Mouse (Mus musculus): ENCODE measurements at regions not wholly inside any gene's neighbourhood (a gene's known extent, or its start where the extent isn't known, plus 50 kb on each side); places are given as distances from the start of the nearest gene placed in this dataset.

GRCm38 (mm10) chr12:70589315-70589742 lies 136.4 kb downstream of the Tmx1 start:
- peak; percentile 80 for DNase-seq (ENCODE audit: low spot score)

- DNase-seq (ENCODE audit: low spot score): peak; percentile 54
Measured at GRCm38 (mm10) chr12:70590456-70591050, 137.7 kb downstream of the Tmx1 start.

DNA sequence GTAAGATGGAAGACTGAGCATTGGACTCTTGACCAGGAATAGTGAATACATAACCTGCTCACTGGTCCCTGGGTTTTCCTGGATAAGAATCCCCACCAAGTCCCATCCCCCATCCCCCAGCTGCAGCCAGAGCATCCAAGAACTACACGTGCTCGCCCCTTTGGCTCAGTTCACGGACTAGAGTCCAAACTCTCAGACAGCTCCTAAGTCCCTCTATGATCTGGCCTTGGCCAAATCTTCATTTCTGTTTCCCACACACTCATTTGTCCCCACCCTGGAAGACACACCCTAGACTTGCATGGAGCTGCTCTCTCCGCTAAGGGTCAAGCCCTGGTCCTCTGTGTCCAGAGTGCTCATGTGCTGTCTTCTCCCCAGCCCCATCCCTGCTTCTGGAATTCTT lies 139.9 kb downstream of the Tmx1 start:
- no peak for DNase-seq (ENCODE audit: low spot score)

DNA sequence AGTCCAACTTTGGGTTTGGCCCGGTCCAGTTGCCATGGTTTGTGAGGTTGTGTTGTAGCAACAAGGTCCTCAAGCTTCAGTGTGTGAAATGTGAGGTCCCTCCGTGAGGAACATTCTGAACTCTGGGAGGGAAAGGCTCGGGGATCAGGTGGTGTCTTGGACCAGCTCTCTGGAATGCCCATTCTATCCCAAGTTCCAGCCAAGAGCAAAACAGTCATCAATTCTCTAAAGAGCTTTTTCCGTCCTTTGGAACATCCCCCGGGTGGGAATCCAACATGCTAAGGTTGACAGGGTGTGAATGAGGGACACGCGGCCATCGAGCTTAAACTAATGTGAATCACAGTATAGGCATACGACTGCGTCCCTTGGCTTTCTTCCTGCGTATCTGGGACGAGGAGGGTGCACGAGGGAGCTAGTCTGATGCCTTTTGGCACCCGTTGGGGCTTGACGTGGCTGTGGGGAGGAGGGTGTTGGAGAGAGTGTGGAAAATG lies 145.4 kb downstream of the Tmx1 start:
- DNase-seq (ENCODE audit: low spot score): peak; percentile 61

DNA sequence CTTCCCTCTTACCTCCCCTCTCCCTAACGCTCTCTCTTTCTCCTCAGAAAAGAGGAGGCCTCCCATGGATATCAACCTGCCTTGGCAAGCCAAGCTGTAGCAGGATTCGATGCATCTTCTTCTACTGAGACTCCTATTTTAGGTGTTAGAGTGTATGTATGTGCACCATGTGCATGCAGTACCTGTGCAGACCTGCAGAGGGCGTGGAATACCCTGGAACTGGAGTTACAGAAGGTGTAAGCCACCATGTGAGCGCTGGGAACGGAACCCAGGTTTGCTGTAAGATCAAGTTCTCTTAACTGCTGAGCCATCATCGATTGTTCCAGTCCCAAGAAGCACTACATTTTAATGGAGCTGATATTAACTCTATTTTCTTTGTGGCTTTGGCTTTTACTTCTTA lies 146.8 kb downstream of the Tmx1 start:
- DNase-seq (ENCODE audit: low spot score): no peak

- no peak for DNase-seq (ENCODE audit: low spot score)
Measured at GRCm38 (mm10) chr12:70603869-70604268, 151.0 kb downstream of the Tmx1 start.

- peak; percentile 39 for DNase-seq (ENCODE audit: low spot score)
Measured at GRCm38 (mm10) chr12:70608672-70609071, 155.8 kb downstream of the Tmx1 start.

- peak; percentile 46 for DNase-seq (ENCODE audit: low spot score)
Measured at GRCm38 (mm10) chr12:70609116-70609871, 156.4 kb downstream of the Tmx1 start.

- DNase-seq (ENCODE audit: low spot score): peak; percentile 75
Measured at GRCm38 (mm10) chr12:70611891-70612290, 159.0 kb downstream of the Tmx1 start.

- DNase-seq (ENCODE audit: low spot score): no peak
Measured at GRCm38 (mm10) chr12:70613244-70613643, 160.3 kb downstream of the Tmx1 start.

DNA sequence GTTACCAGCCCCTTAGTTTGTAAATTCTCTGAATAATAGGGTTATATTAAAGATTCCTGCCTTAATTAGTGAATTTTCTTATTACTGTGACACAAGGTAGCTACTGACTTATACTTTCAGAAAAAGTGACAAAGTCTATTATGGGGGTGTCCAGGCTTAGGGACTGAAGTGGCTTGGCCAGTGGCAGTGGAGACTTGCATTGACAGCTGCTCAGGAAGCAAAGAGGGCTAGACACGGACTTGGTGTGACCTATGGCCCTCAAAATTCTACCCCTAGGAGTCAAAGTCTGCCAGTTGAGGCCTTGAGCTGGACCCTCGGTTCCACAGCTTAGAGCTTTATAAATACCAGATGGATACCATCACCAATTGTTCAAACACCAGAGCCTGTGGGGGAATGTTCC lies 161.2 kb downstream of the Tmx1 start:
- DNase-seq (ENCODE audit: low spot score): no peak

DNA sequence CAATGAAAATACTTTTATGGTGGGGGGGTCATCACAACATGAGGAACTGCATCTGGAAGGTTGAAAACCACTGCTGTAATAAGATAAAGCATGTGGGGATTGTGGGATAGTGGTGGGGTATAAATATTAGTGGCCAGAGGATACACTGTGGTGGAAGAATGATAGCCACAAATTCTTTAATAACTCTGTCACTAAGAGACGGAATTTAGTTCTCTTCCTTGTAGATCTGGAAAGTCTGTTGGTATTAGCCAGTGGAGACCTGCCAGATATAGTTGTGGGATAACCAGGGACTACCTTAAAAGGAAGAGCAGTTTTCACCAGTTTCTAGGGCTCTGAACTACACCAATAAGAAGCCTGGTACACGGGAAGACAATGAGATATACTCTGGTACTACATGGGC lies 161.8 kb downstream of the Tmx1 start:
- no peak for DNase-seq (ENCODE audit: low spot score)

- no peak for DNase-seq (ENCODE audit: low spot score)
Measured at GRCm38 (mm10) chr12:70615123-70615522, 162.2 kb downstream of the Tmx1 start.

DNA sequence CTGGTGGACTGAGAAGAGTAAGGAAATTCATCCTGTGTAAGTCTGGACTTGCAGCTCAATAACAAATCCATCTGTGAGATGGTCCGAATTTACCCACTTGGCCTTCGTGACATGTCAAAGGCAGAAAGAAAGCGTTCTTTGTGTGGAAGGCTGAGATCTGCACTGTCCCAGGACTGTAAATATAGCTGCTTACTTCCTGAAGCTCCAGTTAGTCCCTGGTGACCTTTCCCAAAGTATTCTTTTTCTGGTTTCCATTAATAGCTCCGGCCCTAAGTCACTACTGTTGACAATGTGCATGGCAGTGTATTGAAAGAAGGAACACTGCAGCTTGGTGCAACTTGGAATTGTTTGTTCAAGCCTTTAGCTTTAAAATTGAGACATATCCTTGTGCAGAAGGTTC lies 163.2 kb downstream of the Tmx1 start:
- no peak for DNase-seq (ENCODE audit: low spot score)

GRCm38 (mm10) chr12:70616487-70616886 lies 163.6 kb downstream of the Tmx1 start:
- no peak for DNase-seq (ENCODE audit: low spot score)

- peak; percentile 40 for DNase-seq (ENCODE audit: low spot score)
Measured at GRCm38 (mm10) chr12:70617024-70617423, 164.1 kb downstream of the Tmx1 start.

DNA sequence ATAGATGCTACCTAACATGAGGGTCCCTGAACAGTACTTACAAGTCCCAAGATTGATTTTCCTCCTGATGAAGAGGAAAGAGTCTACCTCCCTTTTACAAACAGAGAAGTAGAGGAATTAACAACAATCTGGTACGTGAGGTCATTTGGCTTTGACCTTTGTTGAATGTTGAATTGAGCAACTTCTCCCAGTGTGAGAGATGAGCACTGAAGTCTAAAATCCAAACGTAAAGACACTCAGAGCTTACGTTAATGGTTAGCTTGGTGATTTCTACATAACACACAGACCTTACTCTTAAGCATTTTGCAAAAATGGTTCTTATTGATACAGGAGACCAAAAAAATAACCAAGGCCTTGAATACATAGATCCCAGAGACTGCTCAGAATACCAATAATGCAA lies 165.1 kb downstream of the Tmx1 start:
- DNase-seq (ENCODE audit: low spot score): no peak

GRCm38 (mm10) chr12:70619436-70619835 lies 166.5 kb downstream of the Tmx1 start:
- peak; percentile 54 for DNase-seq (ENCODE audit: low spot score)

DNA sequence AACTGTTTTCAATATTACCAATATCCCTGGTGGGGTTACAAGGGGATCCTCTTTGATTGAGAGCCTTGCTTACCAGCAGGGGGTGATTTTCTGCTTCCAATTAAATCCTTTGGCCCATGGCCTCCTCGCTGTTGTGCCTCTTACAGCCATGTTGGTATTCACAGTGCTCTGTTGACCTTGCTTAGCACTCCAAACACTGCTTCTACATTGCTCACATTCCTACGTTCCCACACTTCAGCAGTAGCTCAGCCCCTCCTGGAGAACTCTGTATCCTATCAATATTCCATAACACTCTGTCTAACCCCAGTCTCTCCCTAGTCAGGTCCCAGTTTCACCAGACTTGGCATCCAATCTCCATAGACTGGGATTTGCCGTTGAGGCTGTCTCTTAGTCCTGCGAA lies 169.1 kb downstream of the Tmx1 start:
- peak; percentile 40 for DNase-seq (ENCODE audit: low spot score)

DNA sequence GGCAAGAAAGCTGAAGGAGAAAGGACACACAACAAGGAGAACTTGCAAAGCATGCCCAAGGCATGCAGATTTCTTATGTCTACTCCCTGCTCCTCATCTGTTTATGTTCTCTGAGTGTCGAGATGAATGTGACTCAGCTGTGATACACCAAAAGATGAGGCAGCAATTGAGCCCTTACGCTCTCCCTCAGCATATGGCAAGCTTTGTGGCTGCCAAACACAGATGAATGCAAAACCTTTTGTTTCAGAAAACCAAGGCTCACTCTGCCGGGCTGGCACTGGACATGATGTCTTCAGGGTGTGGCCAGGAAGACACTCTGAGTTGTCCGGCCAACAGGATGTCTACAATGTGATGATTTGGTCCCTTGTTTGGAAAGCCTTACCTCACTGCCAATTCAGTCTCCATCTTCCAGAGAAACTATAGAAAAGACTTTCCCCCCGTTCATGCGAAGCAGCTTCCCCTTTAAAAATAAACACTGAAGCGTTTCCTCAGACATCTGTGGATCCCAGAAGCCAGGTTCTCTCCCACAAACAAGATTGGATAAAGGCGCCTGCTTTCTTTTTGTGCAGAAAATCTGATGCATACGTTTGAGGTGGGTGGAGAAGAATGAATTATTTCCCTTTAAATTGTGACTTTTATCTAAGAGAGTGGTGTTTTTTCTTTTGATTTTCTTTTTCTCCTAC lies 171.5 kb downstream of the Tmx1 start:
- peak; percentile 43 for DNase-seq (ENCODE audit: low spot score)

- DNase-seq (ENCODE audit: low spot score): no peak
Measured at GRCm38 (mm10) chr12:70627638-70628037, 174.7 kb downstream of the Tmx1 start.

DNA sequence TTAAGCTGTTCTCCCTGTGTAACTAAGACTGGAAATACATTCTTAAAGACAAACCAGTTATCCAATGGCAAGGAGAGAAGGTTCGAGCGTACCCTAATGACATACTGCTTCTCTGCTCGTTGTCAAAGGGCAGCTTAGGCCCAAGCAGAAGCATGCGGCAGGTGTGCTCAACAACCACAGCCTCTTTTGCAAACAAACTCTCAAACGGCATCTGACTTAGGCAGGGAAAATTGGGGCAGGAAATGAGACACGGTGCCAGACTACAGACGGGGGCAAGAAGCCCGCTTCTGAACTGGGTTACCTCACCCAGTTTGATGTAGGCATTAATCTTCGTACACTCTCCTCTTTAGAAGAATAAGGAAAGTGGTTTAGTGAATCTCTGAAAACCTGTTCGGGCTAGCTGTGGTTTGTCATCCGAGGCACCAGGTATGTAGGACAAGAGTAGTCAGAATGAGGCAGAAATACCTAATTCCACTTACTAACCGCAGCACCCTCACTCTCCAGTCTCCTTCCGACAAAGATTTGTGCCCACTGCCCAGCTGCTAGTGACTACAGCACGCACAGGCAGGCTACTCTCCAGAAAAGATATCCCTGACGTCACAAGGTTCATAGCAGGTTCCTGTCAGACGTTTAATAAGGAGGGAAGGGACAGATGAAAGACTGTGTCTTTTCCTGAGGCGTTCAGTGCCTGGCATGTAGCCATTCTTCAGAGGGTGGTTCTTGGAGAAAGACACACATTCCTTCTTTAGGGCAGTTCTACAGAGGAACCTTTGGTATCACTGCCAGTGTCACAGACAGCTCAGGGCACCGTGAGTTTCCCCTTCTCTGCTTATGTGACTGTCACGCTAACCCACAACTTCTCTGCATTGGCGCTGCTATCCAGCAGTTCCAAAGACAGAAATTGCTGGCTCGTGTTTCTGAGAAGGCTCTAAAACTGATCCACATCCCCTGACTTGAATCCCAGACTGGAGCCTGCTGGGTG lies 175.8 kb downstream of the Tmx1 start:
- DNase-seq (ENCODE audit: low spot score): no peak
